Mouse (Mus musculus) CD4-positive, CD25-positive, alpha-beta regulatory T cell, adult 2 months (primary cell): ENCODE results near the gene Nyap1.

Experiments
- DNase-seq: peaks from one replicate; pipeline ENCODE4 v3.0.0-alpha.2; 2012; ENCODE audit warnings: low read depth, low spot score

Gene Nyap1

DNA sequence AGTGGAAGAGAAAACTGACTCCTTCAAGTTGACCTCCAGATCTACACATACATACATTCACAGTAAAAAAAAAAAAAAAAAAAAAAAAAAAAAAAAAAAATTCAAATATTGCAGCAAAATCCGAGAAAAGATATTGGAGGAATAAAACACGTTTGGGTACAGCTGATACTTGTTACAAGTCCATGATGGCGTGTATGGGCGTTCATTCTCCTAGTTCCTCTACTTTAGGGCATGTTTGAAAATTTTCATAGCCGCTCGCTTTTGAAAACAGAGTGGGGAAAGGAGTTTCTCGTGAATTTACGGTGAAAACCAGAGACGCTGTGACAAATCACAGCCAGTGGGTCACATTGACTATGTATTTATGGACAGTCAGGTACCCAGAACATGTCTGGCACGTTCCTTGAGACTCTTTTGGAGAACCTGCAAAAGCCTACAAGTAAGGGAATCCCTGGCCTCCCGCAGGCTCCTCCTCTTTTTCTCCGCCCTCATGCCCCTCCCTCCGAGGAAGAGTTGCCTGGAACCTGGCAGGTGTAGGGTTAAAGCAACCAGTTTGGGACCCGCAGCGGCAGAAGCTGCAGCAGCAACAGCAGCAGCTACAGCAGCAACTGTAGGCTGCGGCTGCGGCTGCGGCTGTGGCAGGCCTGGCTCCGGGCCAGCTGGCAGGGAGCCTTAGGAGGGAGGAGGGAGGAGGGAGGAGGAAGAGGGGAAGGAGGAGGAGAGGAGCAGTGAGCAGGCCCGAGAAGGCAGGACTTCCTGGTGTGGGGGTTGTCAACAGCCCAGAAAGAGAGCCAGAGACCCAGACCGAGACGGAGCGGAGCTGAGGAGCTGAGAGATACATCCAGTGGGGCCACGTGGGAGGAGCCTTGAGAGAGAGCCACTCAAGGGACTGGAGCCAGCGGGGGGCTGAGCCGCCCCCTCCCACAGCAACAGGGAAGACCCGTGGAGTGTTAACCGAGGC lies 4.1 kb upstream of the Nyap1 start, which contains the start of gene Tsc22d4:
Gene Tsc22d4, plus strand, starts transcription at position 517 of the 958 bp plus-strand sequence.
- peak; percentile 95 for DNase-seq

- DNase-seq = no peak
Observed at GRCm38 (mm10) chr5:137744197-137744596, 2.8 kb upstream of the Nyap1 start.

GRCm38 (mm10) chr5:137742836-137743235 lies 1.4 kb upstream of the Nyap1 start:
- DNase-seq = no peak

GRCm38 (mm10) chr5:137742048-137742447 lies 641 bp upstream of the Nyap1 start:
- DNase-seq = no peak

DNA sequence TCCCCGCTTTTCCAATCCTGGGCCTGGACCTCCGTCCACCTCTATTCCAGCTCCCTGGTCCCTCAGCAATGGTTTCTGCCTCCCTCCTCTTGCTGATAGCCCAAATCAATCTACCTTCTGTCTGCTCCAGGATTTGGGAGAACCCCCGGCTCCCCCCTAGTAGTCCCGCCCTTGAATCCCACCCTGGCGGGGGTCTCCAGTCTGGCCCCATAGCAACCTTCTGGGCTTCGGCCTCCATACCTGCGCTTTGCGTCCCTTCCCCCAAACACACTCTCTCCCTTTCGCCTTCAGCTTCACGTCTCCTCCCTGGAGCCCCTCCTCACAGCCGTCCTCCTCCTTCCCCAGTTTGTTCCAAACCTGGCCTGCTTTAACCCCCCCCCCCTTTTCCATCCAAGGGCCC lies 901 bp downstream of the Nyap1 start:
- no peak for DNase-seq

- DNase-seq = no peak
Observed at GRCm38 (mm10) chr5:137739471-137739870, 1.9 kb downstream of the Nyap1 start.

- peak; percentile 45 for DNase-seq
Observed at GRCm38 (mm10) chr5:137738516-137738915, 2.9 kb downstream of the Nyap1 start.

DNA sequence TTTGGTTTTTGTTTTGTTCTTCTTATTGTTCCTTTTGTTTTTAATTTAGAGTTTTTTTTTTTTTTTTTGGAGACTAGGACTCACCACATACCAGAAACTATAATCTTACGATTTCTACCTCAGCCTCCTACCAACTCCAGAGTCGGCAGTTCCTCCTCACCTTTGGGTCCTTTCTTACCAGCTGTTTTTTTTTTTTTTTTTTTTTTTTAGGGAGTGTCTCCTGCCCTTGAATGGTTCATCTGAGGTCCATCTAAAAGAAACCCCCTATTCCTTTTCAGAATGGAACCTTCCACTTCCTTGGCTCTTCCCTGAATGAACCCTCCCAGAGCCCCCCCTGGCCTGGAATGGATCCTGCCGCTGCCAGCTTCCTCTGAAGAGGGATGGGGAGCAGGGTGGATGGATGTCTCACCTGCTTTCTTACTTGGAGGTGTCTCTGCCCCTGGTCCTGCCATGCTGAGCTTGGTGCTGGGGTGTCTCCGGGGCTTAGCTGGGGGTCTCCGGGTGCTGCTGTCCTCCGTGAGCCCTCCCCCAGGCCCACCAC lies 3.9 kb downstream of the Nyap1 start:
- no peak for DNase-seq

DNA sequence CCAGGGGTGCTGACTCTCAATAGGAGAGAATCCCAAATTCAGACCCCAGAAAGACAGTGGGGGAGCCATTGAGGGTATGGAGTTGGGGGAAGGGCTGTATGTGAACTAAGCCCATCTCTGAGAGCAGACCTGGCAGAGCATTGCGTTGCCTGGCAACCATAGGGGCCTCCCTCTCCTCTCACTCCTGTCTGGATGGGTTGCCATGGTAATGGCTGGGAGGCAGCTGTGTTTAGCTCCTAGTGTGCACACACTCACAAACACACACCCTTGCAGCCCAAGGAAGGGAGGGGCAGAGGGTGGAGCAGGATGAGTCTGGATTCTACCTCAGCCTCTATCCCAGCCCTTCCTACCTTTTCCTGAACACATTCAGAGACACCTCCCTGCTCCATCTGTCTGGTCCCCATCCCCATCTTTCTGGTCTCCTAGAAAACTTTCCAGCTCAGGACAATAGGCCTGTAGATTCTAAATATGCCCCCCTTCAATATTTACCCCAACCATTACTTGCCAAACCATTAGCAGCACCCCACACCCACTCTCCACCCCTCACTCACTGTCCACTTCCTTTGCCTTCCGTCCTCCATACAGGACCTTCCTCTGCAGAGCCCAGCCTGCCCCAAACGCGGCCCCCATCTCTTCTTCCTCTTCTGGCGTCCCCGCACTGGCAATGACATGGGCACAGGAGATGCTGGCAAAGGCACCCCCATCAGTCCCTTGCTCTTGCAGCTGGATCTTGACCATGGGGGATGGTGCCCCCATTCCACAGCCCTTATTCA lies 6.9 kb downstream of the Nyap1 start:
- DNase-seq = no peak

DNA sequence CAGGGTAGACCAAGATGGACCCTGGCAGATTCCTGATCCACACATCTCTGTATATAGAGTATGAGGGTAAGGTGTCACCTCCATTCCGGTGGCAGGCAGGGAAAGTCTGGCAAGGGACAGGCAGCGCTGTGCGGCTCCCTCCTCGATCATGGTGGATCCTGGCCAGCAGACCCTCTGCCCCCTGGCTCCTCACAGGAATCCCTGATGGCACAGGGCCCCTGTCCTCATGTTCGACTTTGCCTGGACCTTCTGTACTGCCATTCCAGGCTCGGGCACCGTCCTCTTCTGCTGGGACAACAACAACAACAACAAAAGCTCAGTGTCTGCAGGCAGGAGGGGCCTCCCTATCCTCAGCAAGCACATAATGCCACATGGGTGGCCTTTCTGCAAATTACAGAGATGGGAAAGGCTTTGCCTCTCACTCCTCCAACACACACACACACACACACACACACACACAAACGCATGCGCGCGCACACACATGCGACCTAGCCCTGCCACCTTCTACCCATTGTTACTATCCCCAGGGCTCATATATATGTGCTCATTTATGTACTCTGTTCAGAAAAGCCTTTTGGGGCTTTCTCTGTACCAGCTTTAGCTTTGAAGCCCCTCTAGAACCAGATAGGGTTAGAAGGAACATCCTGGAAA lies 7.6 kb downstream of the Nyap1 start:
- no peak for DNase-seq

- no peak for DNase-seq
Observed at GRCm38 (mm10) chr5:137726767-137727166, 14.6 kb downstream of the Nyap1 start.

GRCm38 (mm10) chr5:137723840-137724239 lies 17.6 kb downstream of the Nyap1 start:
- no peak for DNase-seq

DNA sequence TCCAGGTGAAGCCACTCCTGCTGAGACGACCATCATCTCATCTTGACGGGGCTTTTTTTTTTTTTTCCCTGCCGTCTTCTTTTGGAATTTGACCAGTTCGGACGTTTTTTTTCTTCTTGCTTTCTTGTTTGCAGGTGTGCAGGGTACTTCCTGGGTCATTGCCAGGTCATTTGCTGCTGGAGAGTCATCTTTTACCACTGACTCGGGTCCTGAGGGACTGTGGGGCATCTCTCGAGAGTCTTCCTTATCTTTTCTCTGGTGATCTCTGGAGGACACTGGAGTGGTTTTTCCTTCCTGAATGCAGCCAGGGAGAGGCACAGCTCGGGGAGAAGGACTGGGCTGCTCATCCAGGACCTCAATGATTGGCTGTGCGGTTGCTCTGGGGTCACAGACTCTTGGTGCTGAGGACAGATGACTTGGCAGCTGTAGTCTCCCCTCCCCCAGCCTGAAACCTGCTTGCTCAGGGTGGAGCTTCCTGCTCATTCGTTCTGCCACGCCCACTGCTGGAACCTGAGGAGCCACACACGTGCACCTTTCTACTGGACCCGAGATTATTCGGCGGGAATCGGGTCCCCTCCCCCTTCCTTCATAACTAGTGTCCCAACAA lies 20.7 kb downstream of the Nyap1 start:
- DNase-seq = peak; percentile 64

GRCm38 (mm10) chr5:137719088-137719487 lies 22.3 kb downstream of the Nyap1 start:
- no peak for DNase-seq

DNA sequence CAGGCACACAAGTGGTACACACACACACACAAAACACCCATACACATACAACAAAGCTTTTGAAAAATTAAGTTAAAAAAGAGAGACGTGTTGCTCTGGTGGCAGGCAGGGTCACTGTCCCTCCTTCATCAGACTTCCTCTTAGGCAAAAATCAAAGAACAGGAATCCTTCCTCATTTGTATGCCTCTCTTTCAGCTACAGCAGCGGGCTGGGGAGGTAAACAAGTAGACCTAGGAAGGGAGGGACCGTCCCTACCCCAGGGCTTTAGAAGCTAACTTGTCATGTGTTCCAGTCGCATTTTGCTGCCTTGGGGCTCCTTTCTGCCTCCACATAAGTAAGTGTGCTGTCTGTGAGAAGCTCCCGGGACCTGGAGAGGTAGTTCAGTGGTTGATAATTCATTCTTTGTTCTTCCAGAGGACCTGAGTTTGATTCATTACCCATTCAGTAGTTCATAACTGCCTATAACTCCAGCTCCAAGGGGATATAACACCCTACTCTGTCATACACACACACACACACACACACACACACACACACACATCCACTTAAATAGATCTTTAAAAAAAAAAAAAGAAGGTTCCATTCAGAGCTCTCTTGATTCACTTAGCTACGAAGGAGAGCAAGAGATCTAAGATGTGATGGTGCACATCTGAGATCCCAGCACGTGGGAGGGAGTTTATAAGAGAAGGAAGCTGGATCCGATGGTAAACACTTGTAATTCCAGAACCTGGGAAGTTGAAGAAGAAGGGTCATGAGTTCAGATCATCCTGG lies 23.2 kb downstream of the Nyap1 start:
- peak; percentile 75 for DNase-seq

DNA sequence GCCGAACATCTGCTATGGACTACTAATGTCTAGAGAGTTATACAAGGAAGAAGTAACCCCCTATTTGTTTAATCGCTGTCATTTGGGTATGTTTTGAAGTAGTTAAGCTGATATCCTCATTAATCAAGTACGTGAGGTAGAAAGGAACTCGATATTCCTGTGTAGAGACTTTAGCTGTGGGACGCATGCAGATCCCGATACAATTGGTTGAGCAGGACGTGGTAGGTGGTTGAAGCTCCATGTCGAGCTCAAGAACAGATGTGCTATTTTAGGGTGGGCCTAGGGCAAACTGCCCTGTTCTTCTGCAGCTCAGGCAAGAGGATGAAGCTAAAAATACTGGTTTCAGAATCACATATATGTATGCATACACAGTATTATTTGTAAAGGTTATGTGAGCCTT lies 25.7 kb downstream of the Nyap1 start:
- no peak for DNase-seq

DNA sequence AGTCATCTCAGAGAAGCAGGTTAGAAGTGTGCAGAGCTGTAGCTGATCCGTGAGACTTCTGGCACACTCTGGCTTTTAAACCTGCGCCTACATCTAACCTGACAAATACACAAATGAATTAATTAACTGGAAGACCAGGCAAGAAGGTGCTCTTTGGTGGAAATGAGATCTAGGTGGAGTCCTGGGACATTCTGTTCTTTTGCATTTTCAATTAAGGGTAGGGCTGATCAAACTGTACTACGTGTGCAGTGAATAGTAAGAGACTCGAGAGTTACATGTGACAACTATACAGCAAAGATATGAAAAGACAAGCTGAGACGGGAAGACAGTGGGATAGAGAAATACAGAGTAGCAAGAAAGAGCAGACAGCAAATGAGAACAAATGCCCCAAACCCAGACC lies 28.0 kb downstream of the Nyap1 start:
- no peak for DNase-seq

DNA sequence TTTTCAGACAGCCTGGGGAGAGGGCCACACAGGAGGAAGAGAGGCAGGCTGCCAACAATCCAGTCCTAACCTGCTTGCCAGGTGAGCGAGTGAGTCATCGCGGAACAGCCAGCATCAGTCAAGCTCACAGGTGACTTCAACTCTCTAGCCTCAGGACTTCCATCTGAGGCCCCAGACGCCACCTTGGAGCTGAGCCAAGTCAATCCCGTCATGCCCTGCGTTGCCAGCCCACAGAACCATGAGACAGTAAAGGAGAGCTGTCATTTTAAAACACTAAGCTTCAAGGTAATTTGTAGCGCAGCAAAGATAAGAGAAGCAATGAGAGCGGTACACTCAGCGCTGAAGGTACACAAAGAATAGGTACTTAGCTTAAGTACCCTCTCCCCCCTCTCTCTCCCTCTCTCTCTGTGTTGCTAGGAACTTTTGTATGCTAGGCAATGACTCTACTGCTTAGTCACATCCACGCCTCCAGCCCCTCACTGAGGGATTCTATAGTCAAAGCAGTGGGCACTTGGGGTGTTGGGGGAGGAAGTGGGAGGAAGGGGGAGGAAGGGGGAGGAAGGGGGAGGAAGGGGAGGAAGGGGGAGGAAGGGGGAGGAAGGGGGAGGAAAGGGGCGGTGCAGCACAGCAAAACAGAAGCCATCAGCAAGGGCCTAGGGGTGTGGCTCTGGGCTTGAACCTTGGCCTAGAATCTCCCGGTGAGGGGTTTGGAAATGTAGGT lies 34.3 kb downstream of the Nyap1 start:
- DNase-seq = peak; percentile 94

DNA sequence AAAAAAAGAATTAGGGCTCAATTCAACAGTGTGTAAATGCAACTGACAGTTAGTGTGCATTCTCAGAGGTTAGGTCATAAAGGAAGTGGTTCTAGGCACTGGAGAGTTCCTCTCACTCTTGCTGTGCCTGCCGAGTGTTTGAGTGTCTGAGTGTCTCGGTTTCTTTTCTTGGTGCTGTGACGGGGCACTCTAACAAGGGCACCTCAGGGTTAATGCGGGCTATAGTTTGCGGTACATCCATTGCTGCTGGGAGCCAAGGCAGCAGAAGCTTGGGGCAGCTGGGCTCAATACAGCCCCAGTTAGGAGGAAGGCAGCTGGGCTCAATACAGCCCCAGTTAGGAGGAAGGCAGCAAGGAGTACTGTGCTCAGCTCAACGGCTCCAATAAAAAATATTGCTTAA lies 36.2 kb downstream of the Nyap1 start:
- peak; percentile 52 for DNase-seq

DNA sequence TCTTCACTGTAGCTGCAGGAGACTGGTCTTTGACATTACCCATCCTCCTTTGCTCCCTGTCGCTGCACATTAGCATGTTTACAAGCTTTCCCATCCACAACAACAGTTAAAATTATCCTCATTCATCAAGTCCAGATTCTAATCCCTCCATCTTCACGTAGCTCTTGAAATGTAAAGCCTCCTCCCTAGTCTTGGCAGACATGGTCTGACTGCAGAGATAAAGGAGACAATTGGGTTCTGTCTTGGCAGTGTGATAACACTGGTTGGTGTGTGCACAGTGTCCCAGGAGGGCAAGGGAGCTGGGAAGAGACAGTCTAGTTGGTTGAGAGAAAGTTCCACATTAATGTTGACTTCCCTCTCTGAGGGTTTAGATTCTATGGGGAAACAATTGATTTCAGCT lies 41.6 kb downstream of the Nyap1 start:
- DNase-seq = no peak
